Mouse (Mus musculus): Measurements from ENCODE around the gene Cox7a1.
"Not testable (repeated sequence)": the region's sequence is repeated elsewhere in the genome, so short reads cannot be mapped to it uniquely, and the experiment has no call there.

Gene Cox7a1

DNA sequence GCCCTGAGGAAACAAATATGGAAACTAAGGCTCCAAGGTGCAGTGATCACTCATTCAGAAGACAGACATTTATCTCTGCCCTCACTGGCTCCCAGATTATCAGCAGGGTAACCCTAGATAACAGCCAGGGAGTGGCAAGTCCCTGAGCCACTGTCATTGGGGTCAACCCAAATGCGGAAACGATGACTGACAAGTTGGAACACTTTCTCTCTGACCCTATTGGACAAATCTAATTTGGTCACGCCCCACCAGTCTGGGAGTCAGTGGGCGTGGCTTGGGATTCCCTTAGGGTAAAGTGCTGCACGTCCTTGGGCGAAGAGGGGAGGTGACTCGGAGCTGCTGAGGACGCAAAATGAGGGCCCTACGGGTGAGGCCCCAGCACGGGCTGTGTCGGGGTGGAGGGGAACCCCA, at the start of gene Cox7a1:
Cox7a1 (plus strand) TSS at position 266 of the 411 bp plus-strand sequence.
- peak in 1 of 2 experiments; percentile 69 for DNase-seq (ENCODE audit: low spot score in 2 of 2)

DNA sequence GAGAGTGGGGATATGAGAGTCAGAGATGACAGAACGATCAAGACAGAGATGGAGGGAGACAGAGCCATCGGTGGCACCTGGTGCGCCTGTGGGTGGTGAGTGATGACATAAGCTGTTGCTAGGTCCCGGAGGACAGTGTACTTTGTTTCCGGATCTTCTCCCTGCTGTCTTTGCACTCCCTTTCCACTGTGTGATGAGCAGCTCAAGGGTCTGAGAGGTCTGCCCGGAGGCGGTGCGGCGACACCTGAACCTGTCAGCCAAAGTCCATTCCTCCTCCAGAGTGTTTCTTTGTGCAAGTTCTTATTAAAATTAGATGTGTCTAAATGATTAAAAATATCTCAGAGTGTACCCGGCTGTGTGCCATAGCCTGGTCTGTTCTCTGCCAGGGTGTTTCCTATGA, 47.1 kb upstream of the Cox7a1 start:
- no peak for DNase-seq (ENCODE audit: low spot score in 2 of 2)

DNA sequence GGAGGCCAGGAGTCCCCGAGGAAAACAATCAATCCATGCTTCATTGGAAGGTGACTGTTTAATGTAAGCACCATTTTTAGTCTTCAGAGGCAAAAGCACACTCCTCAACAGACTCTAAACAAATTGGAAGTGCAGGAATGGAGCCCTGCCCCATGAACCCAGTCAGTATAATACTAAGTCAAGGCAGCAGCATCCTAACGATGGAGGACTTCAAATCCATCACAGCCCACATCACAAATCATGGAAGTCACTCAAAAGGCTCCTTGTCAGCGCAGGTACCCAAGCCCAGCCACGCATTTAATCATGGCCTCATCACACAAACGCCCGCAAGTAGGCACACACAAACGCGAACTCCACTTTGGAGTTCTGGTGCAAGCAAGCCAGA, 40.8 kb upstream of the Cox7a1 start:
- DNase-seq (ENCODE audit: low spot score in 2 of 2): no peak

DNA sequence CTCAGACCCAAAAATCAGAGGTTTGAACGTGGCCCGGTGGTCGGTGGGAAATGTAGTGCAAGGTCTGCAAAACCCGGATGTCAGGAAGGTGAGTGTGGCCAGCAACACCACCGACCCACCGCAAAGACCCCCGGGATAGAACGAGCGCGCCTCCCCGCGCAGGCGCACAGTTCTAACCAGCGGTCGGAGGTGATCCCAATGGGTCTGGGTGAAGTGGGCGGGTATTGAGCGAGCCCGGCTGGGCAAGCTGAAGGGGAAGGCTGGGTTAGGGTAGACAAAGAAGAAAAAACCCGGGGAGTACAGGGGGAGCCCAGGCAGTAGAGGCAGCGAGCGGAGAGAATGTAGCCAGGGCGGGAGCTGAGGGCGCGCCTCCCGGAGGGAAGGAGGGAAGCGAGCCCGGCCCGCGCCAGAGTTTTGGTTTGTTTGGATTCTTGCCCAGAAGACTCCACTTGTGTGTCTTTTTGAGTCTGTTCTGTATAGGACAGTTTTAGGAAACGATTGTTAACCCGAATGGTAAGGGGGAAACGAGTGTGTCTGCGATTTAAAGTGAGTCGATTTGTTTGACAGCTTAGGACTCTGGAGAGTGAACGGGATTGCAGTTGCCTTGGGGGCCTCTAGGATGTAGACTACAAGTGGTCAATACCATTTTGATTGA, 40.3 kb upstream of the Cox7a1 start:
- peak; percentile 44 to 50 for DNase-seq (ENCODE audit: low spot score in 2 of 2)

DNA sequence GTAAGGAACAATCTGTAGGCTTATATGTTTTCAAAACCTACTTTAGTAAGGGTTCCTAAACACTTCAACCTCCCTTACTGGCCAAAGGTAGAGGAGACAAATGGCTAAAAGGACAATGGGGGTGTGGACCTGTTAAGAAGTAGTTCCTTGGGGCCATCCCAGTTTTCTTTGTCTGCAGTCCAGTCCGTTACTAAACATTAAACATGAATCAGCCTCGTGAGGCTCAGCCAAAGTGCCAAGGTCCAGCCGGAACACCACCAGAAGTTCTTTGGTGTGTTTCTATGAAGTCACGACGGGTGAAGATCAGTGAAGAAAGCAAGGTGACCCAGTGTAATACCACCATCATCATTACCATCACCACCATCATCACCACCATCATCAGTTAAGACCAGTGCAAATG, 36.9 kb upstream of the Cox7a1 start:
- no peak for DNase-seq (ENCODE audit: low spot score in 2 of 2)

DNA sequence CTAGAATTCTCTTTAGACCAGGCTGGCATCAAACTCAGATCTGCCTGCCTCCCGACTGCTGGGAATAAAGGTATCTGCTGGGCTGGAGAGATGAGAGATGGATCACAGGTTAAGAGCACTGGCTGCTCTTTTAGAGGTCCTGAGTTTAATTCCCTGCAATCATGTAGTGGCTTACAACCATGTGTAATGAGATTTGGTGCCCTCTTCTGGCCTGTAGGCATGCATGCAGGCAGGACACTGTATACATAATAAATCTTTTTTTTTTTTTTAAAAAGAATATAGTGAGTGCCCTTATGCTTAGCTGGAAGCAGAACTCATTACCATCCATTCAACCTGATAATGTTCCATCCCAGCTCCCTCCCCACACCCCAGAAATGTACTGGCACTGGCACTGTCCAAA, 29.9 kb upstream of the Cox7a1 start:
- no peak for DNase-seq (ENCODE audit: low spot score in 2 of 2)

DNA sequence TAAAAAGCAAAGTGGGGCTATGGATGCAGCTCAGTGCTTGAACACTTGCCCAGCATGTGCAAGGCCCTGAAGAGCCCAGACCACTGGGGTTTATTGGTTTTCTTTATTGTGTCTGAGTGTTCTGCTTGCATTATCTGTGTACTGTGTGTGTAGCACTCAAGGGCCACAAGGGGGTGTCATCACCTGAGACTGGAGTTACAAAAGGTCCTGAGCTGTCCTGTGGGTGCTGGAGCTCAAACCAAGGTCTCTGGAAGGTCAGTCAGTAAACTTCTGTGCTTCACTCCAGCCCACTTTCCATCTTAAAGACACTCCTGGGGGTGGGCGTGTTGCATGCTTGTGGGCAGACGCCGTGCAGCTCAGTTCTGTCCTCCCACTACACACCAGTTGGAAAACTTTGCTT, 28.4 kb upstream of the Cox7a1 start:
- no peak for DNase-seq (ENCODE audit: low spot score in 2 of 2)

DNA sequence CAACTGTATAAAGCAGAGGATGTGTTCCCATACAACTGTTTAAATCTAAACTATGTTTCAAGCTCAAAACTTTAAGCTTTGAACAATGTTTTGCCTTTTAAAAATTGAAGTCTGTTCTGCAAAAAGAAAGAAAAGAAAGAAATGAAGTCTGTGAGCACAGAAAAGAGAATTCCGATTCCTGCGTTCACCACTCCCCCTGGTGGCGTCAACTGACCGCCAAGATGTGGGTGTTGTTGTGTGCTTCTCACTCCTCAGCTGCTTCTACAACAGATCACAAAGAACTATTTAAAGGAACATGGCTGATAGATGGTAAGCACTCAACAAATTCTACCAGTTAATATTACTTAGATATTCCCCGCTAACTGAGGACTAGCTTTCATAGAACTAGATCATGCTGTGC, 20.8 kb upstream of the Cox7a1 start:
- no peak for DNase-seq (ENCODE audit: low spot score in 2 of 2)

DNA sequence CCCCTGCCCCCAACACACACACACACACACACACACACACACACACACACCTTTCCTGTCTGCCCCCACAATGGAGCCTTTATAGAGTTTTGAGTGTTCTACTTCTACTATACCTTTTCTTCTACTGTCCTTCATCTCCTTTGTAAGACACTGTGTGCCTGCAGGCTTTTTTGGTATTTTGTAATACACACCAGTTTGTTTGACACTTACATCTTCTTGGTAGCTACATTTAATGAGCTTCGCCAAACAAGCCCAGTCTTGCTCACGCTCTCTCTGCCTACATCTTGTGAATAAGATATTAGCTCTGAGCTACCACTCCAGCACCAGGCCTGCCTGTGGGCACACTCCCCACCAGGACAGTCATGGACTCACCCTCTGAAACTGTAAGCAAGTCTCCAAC, 19.2 kb upstream of the Cox7a1 start:
- DNase-seq (ENCODE audit: low spot score in 2 of 2): no peak

DNA sequence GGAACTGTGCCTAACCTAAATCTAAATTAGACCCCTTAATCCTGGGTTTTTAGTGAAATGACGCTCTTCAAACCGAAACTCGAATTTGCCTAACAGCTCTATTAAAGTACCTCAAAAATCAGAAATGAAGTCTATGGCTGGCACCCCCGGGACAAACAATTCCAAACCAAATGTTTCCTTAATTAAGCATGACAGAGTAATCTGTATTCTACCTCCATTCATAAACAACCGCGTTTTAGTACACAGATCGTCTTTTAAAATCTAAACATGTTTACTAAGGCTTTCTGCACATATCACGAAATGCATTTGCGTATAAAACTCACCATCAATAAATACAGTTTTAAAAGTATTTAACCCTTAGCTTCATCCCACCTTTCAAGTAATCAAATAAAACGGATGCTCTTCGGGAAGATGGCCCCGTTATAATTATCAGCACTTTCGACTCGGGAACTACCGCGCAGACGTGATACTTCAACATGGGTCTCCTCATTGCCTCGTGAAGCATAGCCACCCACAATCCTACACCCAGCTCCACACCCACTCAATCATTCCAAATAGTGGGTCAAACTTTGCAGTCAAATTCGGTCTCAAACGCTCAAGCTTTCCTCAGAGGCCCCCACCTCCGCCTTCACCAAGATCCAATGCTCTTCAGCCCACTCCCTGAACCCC, 14.9 kb upstream of the Cox7a1 start:
- DNase-seq (ENCODE audit: low spot score in 2 of 2): no peak

DNA sequence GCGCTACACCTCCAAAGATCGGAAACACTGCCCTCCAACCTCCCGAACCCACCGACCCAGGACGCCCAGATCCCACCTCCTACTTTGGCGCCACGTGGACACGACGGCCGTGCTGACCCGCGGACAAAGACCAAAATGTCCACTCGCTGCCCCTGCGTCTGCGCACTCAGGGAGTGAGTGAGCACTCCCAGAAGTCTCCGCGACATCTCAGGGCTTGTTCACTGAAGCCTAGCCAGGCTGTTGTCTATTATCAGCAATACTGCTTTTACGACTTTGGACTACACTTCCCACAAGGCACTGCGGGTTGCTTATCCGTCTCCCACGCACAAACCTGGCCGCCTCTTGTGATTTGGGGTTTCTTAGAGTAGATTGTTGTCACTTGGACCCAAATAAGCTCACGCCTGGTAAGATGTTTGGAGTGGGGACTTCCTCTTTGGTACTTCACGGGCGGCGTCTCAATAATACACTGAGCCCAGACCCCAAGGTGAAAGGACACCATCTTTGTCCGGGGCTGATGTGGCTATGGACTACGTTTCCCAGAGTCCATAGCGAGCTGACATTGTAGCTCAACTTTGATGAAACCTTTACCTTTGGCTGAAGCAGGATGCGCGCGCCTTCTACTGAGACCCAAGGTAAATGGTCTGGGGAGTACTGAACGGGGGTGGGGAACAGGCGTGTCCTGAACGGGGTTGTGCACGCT, 14.2 kb upstream of the Cox7a1 start, which contains the start of gene Zfp146:
Zfp146 (minus strand) TSS at position 168 of the 700 bp plus-strand sequence.
- DNase-seq (ENCODE audit: low spot score in 2 of 2): peak; percentile 92 to 96

DNA sequence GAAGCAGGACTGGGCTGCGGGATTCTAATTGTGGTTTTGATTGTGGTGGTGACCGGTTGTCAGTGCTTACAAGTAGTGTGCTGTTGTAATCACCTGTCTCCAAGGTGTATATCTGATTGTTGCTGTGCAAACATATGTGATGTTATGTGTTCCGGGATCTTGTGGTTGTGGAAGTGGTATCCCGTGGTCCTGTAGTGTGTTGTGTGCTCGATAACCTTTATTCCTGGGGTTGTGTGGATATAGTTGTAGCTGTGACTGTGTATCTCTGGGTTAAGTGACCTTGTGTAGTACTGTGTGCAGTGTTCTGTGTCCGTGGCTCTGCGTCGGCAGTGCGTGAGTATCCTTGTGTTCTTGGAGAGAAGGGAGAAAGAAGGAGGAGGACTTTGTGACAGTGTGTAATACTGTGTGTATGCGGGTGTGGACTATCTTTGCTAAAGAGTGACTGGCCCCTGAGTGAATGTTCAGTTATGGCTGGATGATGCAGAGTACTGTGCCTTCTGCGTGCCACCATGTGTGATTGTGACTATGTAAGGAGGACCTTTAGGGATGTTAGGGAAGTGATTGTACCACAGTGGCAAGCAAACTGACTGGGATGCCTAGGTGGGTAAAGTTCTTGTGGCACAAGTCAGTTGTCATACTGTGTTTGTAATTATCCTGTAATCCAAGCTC, 13.5 kb upstream of the Cox7a1 start:
- DNase-seq (ENCODE audit: low spot score in 2 of 2): no peak

DNA sequence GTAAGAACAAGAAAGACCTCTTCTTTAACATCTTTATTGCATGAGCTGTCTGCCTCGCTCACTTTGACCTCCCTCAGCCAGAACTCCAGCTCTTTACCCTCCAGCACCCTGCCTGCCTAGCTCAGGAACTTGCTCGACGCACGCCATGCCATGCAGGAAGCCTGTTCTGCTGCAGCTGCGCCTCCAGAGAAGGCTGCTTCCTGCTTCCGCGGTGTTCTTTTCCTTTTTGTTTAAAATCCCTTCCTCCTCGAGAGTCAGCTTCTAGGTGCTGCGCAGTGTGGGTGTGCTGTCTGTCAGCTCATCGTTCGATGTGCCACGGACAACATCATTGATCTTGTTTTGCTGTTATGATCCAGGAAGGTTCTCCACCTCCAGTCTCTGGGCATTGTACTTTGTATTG, 7.5 kb upstream of the Cox7a1 start:
- DNase-seq (ENCODE audit: low spot score in 2 of 2): no peak

DNA sequence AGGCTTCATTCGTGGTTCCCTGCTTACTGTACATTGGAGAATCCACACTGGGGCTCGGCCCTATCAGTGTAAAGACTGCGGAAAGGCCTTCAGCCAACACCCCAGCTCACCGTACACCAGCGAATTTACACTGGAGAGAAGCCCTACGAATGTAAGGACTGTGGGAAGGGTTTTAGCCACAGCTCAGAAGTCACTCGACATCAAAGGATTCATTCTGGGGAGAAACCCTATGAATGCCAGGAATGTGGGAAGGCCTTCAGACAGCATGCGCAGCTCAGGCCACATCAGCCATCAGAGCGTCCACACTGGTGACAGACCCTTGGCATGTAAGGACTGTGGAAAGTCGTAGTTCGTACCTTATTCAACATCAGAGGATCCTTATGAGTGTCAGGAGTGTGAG, 5.7 kb upstream of the Cox7a1 start:
- no peak for DNase-seq (ENCODE audit: low spot score in 2 of 2)

DNA sequence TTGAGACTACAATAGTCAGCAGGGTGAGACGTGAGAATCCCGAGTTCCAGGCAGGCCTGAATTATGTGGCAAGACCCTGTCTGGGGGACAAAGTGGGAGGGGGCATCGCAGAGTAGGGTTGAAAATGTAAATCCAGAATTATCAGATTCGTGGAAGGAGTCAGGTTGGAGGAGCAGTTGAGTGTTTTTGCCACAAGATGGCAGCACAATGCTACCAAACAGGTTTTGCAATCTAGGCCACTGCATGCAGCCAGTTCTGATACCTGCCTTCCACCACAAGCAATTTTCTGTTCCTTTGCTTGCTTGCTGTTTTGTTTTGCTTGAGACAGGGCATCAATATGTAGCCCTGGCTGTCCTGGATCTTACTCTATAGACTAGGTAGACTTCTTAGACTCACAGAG, 2.6 kb upstream of the Cox7a1 start:
- DNase-seq (ENCODE audit: low spot score in 2 of 2): peak in 1 of 2 experiments; percentile 83

DNA sequence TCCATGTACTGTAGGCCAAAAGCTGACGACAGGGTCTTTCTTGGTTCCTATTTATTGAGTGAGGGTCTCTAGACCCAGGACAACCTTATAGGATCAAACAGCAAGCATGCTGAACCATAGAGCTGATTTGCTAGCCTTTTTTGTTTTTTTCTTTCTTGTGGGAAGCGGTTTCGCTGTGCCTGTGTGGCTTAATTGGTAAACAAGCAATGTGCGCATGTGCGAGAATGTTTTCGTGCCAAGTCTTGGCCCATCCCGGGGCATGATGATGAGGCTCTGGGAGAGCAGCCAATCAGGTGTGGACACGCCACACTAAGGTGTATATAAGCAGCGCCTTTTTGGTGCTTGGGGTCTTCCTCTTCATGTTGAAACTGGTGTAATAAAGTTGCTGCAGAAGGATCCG, 2.0 kb upstream of the Cox7a1 start:
- DNase-seq (ENCODE audit: low spot score in 2 of 2): not testable (repeated sequence)

DNA sequence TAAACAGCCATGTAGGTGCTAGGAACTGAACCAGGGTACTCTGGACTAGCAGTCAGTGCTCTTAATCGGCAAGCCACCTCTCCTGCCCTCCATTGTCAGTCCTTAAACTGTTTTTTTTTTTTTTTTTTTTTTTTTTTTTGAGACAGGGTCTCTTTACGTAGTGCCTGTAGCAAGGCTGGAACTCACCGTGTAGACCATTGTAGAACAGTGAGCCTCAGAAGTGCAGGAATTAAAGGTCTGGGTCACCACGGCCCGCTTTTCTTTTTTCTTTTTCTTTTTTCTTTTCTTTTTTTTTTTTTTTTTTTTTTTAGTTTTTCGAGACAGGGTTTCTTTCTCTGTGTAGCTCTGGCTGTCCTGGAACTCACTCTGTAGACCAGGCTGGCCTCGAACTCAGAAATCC, 755 bp upstream of the Cox7a1 start:
- DNase-seq (ENCODE audit: low spot score in 2 of 2): not testable (repeated sequence)

DNA sequence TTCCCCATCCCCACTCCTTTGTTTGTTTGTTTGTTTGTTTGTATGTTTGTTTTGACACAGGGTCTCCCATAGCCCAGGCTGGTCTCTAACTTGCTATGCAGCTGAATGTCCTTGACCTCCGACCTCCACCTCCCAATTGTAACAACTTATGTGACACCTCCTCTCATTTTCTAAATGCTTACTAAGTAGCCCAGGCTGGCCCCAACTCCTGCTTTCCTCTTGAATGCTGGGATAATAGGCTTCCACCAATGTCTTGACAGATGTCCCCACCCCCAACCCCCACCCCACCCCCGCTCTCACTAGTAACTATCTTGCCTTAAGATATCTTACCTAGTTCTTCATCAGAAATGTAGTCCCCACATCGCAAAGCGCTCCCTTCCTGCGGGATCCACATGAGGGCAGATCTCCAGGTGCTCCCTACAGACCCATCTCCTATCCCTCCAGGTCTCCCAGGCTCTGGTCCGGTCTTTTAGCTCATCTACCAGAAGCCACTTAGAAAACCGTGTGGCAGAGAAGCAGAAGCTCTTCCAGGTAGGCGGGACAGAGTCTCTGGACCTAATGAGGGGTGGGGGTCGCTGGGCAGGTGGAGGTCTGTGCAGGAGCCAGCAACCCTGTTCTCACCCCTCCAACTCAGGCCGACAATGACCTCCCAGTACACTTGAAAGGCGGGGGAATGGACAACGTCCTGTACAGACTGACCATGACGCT, 851 bp downstream of the Cox7a1 start:
- peak in 1 of 2 experiments; percentile 1 for DNase-seq (ENCODE audit: low spot score in 2 of 2)

DNA sequence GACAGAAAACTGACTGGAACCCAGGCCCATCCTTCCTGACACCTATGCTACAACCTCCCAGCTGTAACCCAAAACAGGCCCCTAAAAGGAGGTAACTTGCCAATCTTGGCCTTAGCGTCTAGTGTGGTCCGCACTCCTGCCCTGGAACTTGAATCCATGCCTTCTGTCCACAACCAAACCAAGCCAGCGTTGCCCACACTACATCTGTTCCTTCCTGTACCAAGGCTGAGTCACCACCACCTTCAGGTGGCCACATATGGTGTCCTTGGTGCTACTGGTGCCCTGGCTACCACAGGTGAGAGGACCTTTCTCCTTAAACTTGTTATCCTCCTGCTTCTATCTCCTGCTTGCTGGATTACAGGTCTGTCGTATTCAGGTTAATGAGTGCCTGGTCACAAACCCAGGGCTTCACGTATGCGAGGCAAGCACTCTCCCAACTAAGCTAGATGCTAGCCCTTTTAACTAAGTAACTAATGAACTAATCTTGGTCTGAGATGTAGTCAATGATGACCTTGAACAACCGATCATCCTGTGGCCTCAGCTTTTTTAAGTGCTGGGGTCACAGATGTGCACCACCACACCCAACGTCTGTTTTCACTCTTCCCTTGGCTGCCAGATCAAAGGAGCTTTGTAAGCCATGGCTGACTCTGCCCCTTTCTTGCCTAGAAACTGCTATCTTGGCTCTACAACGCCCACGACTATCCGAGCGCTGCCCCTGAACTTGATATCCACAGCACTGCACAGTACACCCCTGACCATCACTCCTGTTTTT, 4.6 kb downstream of the Cox7a1 start:
- no peak for DNase-seq (ENCODE audit: low spot score in 2 of 2)

DNA sequence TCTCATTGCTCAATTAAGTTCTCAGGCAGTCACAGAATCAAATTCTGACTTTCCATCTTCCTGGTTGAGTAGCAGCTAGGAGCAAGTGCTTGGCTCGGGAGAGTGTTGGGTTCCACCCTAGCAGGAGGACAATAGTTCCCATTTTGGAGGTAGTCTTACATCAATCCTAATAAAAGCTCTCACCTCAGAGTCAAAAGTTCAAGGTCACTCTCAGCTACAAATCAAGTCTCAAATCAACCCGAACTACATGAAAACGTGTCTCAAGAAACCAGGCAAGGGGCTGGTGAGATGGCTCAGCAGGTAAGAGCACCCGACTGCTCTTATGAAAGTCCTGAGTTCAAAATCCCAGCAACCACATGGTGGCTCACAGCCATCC, 5.2 kb downstream of the Cox7a1 start:
- no peak for DNase-seq (ENCODE audit: low spot score in 2 of 2)

DNA sequence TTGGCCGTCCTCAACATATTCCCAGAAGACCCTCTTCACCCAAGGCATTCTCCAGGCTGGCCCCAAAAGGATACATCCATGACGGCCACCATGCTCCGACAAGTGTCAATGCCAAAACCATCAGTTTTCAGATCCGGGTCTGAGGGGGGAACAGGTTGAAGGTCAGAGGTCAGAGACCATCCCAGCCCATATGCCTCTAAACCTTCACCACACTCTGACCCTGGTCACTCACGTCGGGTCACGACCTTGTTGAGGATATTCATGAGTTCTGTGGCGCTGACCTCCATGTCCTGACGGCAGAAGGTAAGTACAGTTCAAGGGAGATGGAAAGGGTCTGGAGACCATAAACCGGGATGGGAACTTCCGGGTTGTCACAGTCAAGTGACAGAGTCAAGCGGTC, 8.1 kb downstream of the Cox7a1 start:
- no peak for DNase-seq (ENCODE audit: low spot score in 2 of 2)
